Mouse (Mus musculus): ENCODE results near the gene Mical2. TPM values are rescaled to one million over a fixed set of nuclear protein-coding genes. Genes with fewer than 3 reads are reported as not detected.
A peak's percentile ranks its signal among the peaks of the same experiment; 100 is the strongest.

The Mical2 gene
- polyA plus RNA-seq, 1 experiment from 2014 or later: 156 TPM

DNA sequence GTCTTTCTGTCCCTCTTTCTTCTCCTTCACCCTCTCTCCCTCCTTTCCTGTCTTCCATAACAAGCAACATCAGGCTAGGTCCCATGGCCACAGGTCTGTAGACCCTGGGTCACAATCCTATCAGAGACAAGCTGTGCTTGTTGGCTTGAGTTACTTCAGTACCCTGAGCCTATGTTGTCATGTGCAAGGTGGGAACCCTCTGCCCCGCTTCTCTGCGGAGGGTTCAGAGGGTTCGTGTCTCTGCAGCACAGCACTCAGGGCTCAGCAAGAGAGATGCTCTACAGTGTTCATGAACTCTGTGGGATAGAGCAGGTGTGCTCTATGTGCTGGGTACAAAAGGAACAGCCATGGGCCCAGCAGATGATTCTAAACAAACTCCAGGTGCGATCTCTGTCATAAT is 16.0 kb upstream of the Mical2 start:
- no peaks in the 10 kb centered on the region for H3K27me3 ChIP-seq (replicated peaks)
- ATAC-seq (ENCODE audit: insufficient number of reproducible peaks, low FRiP score): no peak
- H3K9me3 ChIP-seq (replicated peaks): peaks cover 4% of the 10 kb centered on the region; the same call in 1 of the 2 replicates
- H3K27ac ChIP-seq (ENCODE audit: poor library complexity, severe bottlenecking): no peak overlapping the region
- WGBS: 86% methylated on average over 4 of the region's 4 CpGs
- peaks cover 54% of the 10 kb centered on the region for H3K4me1 ChIP-seq (replicated peaks)
- H3K9ac ChIP-seq: no peak overlapping the region
- no peak overlapping the region for H3K4me2 ChIP-seq
- H3K36me3 ChIP-seq: no peaks in the 10 kb centered on the region
- no peak overlapping the region for H3K4me3 ChIP-seq

DNA sequence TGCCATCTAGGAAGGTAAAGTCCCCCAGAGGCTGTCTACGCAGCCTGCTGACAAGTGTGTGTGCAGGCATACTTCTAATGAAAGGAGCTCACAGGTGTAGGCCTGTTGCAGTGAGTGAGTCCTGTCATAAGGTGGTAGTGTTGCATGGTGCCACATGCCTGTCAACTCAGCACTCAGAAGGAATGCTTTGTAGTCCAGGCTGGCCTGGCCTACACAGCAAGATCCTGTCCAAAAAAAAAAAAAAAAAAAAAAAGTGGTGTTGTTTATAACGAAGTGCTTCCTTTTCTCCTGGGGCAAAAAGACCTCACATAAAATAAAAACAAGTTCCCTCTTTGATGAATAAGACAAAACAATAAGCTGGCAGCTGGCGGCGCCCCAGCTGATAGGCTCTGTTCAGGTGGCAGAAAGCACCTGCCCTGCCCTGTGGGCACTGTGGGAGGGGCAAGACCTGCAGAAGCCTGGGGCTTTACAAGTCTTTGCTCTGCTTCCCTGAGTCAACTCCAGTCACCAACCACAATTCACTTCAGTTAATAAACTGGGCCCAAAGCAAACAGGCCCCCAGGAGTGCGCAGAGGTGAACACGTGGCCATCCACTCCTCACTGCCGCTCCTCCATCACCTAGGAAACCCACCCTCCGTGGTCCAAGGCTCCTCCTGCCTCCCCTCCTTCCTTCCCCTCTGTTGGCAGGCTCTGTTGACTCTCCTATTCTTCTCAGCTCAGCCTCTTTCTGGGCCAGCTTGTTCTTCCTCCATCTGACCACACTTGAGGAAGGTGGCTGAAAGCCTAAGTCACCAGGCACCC is 12.5 kb upstream of the Mical2 start:
- Histone ChIP-seq H3K4me1 (replicated peaks) (peaks cover 52% of the 10 kb centered on the region), H3K27ac (ENCODE audit: poor library complexity, severe bottlenecking) (peak overlapping the region; percentile 63), H3K27me3 (replicated peaks) (no peaks in the 10 kb centered on the region), H3K4me3 (no peak overlapping the region), H3K36me3 (no peaks in the 10 kb centered on the region), H3K9me3 (replicated peaks) (no peaks in the 10 kb centered on the region), H3K9ac (0 out of 2 replicates have a peak overlapping the region, but pooled peaks have one; percentile 42), H3K4me2 (no peak overlapping the region)
- ATAC-seq (ENCODE audit: insufficient number of reproducible peaks, low FRiP score): peak; percentile 53; the same call in 1 of the 2 replicates
- 61% methylated on average over 8 of the region's 8 CpGs for WGBS

DNA sequence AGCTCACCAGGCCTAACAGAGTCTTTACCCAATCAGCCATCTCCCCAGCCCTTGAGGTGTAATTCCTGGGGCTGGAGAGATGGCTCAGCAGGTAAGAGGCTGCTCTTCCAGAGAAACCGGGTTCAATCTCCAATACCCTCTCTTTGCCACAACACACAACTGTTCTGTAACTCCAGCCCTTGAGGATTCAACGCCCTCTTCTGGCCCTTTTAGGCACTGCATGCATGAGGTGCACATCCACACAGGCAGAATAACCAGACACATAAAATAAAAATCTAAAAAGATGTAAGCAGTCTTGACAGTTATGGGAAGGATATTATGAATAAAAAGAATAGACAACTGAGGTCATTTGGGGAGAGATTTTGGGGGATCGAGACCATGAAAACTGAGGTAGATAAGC is 9.8 kb upstream of the Mical2 start:
- Histone ChIP-seq H3K36me3 (no peaks in the 10 kb centered on the region), H3K27ac (ENCODE audit: poor library complexity, severe bottlenecking) (no peak overlapping the region; the same call in 1 of the 2 replicates), H3K4me3 (no peak overlapping the region), H3K9ac (no peak overlapping the region), H3K4me1 (replicated peaks) (peaks cover 41% of the 10 kb centered on the region), H3K27me3 (replicated peaks) (no peaks in the 10 kb centered on the region), H3K9me3 (replicated peaks) (peaks cover 7% of the 10 kb centered on the region), H3K4me2 (no peak overlapping the region)
- no peak for ATAC-seq (ENCODE audit: insufficient number of reproducible peaks, low FRiP score)
- WGBS: 75% methylated on average over 3 of the region's 3 CpGs

DNA sequence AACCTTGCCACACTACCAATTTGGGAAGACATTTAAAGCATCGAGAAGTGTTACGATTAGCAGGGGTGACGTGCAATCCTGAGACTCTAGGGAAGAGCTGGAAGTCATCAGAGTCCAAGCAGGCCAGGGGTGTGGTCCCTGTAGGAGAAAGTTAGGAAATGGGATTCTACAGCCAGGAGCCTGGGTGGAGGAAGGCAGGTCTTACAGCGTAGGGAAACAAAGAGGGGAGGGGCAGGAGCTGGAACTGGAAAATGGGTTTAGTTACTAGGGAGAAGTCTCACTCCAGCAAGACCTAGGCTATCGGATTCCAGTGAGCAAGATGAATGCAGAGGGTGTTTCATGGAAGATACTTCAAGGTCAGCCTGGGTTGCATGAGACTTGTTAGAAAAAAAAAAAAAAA is 8.9 kb upstream of the Mical2 start:
- H3K27me3 ChIP-seq (replicated peaks): no peaks in the 10 kb centered on the region
- H3K9me3 ChIP-seq (replicated peaks): peaks cover 8% of the 10 kb centered on the region
- peak overlapping the region; percentile 72 for H3K27ac ChIP-seq (ENCODE audit: poor library complexity, severe bottlenecking)
- WGBS: 40% methylated on average over 5 of the region's 5 CpGs
- H3K4me3 ChIP-seq: no peak overlapping the region
- H3K4me1 ChIP-seq (replicated peaks): peaks cover 39% of the 10 kb centered on the region
- no peak overlapping the region for H3K9ac ChIP-seq
- peak; percentile 63 for ATAC-seq (ENCODE audit: insufficient number of reproducible peaks, low FRiP score)
- no peaks in the 10 kb centered on the region for H3K36me3 ChIP-seq
- no peak overlapping the region for H3K4me2 ChIP-seq

DNA sequence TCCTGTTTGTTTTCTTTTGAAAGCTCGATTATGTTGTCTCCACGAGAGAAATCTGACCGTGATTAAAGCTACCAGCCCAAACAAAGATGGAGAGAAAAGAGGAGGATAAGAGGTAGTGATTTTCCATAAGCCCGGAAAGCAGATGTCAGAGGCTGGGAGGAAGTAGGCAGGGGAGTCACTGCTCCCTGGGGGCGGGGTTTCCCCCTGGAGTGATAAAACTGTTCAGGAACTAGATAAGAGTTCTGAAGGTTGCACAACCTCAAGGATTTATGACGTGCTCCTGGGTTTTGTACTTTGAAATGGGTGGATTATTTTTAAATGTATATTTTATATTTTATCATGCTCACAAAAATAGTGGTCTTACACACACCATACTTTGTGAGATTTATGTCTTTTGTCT is 8.4 kb upstream of the Mical2 start:
- Histone ChIP-seq H3K9me3 (replicated peaks) (peaks cover 8% of the 10 kb centered on the region), H3K4me3 (no peak overlapping the region), H3K4me2 (no peak overlapping the region), H3K9ac (no peak overlapping the region), H3K36me3 (no peaks in the 10 kb centered on the region), H3K27me3 (replicated peaks) (no peaks in the 10 kb centered on the region), H3K4me1 (replicated peaks) (peaks cover 44% of the 10 kb centered on the region), H3K27ac (ENCODE audit: poor library complexity, severe bottlenecking) (peak overlapping the region; percentile 72)
- WGBS: 18% methylated on average over 6 of the region's 6 CpGs
- ATAC-seq (ENCODE audit: insufficient number of reproducible peaks, low FRiP score): peak; percentile 67

DNA sequence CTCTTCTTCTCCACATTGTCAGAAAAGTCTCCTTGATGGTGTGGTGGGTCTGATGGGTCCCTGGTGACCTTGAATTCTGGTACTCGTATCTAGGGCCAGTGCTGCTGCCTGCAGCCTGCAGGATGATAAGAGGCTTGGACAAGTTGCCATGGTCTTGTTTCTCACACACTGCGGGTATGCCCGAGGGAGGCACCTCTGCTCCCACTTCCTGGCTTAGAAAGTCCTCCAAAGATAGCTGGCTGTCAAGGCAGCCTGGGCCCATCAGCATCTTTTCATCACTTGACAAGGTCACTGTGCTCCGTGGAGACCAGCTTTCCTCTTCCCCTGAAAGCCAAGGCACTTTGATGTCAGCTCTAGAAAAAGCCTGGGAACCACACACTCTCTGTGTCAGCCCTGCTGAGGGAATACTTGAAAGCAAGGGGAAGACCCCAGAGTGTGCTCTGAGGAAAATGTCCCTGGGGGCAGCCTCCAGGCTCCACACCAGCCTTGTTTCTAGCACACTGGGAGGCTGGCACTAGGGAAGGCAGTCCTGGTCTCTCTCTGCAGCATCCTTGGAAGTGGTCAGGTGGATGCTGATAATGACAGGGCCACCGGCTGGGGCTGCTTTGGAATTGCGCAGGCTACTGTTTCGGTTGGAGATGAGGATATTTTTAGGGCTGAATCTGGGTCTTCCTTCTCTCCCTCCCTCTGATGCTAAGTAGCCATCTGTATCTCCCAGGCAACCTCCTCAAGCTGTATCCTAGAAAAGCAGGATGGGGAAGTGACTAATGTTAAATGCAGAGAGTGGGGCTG is 2.7 kb upstream of the Mical2 start:
- Histone ChIP-seq H3K4me1 (replicated peaks) (peaks cover 53% of the 10 kb centered on the region), H3K4me2 (0 out of 2 replicates have a peak overlapping the region, but pooled peaks have one; percentile 12), H3K27ac (ENCODE audit: poor library complexity, severe bottlenecking) (peak overlapping the region; percentile 91), H3K4me3 (no peak overlapping the region), H3K9ac (peak overlapping the region; percentile 13; the same call in 1 of the 2 replicates), H3K9me3 (replicated peaks) (peaks cover 8% of the 10 kb centered on the region), H3K36me3 (peaks cover 4% of the 10 kb centered on the region; the same call in 1 of the 2 replicates), H3K27me3 (replicated peaks) (no peaks in the 10 kb centered on the region)
- 11% methylated on average over 7 of the region's 7 CpGs for WGBS
- peak; percentile 14; the same call in 1 of the 2 replicates for ATAC-seq (ENCODE audit: insufficient number of reproducible peaks, low FRiP score)

DNA sequence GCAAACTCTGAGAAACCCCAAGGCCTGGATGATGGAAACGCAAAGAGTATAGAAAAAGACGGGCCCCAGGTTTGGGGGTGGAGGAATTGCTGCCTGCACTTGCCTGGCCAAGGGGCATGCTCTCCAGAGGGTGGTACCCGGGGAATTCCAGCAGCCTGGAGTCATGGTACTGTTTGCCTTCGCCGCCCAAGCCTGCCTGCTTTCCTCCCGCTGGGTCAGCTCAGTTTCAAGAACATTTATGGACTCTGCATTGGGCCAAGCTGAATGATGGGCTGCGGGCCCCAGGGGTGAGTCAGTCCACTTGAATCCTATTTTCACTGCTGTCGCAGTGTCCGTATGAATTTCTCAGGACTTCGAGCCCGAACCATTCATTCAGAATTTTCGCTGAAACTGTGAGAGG is 802 bp upstream of the Mical2 start:
- peaks cover 8% of the 10 kb centered on the region for H3K9me3 ChIP-seq (replicated peaks)
- H3K9ac ChIP-seq: peak overlapping the region; percentile 70
- H3K27ac ChIP-seq (ENCODE audit: poor library complexity, severe bottlenecking): peak overlapping the region; percentile 83
- no peaks in the 10 kb centered on the region for H3K27me3 ChIP-seq (replicated peaks)
- peaks cover 15% of the 10 kb centered on the region for H3K36me3 ChIP-seq
- WGBS: 67% methylated on average over 12 of the region's 12 CpGs
- H3K4me2 ChIP-seq: peak overlapping the region; percentile 86
- peaks cover 66% of the 10 kb centered on the region for H3K4me1 ChIP-seq (replicated peaks)
- H3K4me3 ChIP-seq: peak overlapping the region; percentile 85; the same call in 1 of the 2 replicates
- no peak for ATAC-seq (ENCODE audit: insufficient number of reproducible peaks, low FRiP score)

DNA sequence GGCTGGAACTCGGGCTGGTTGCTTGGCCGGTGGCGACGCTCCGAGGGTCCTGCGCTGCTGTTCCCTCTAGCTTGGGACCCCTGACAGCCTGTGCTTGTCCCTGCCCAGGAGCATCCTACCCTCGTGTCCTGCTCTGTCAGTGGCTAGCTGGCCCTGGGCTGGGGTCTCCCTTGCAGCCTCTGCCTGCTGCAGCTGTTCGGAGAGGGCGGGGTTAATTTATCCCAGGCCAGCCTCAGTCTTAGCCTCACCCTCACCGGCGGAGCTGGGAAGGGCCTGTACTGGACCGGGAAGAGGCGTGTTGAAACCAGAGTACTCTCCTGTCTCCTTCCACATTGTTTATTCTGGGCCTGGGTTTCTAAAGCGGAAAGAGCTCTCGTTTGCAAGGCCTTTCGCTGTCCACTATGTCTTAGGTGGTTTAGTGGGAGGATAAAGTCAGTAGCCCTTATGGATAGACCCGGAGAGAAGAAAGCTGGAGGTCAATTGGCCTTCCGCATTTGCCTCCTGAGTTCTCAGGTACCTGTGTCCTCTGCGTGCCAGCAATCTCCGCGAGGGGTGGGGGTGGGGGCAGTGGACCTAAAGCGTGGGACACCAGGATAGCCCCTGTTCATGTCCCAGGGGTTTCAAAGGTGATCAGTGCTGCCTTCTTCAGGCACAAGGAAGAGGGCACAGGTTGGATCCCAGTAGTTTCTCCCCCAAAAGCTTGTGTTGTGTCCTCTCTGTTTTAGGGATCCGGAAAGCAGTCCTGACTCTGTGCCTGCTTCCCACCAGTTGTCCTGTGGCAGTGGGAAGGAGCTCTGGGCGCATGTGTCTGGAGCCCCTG is 1.0 kb downstream of the Mical2 start:
- H3K27me3 ChIP-seq (replicated peaks): no peaks in the 10 kb centered on the region
- ATAC-seq (ENCODE audit: insufficient number of reproducible peaks, low FRiP score): no peak
- 2% methylated on average over 24 of the region's 24 CpGs for WGBS

DNA sequence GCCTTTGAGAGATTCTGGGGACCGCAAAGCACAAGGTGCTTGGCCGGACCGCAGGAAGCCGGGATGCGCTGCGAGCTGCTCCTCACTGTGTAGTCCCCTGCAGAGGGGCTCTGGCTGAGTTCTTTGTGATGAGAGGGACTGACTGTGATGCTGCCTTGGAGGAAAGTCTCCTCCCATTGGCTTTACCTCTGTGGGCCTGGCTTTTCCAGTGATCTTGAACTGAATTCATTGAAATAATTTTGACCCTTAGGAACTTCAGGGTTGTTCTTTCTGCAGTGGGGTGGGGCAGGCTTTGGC is 1.6 kb downstream of the Mical2 start:
- 5% methylated on average over 6 of the region's 6 CpGs for WGBS
- H3K4me1 ChIP-seq (replicated peaks): peaks cover 79% of the 10 kb centered on the region
- no peaks in the 10 kb centered on the region for H3K9me3 ChIP-seq (replicated peaks)
- H3K36me3 ChIP-seq: peaks cover 27% of the 10 kb centered on the region
- peak overlapping the region; percentile 85 for H3K4me3 ChIP-seq
- peak overlapping the region; percentile 83 for H3K27ac ChIP-seq (ENCODE audit: poor library complexity, severe bottlenecking)
- peak overlapping the region; percentile 86 for H3K4me2 ChIP-seq
- peak overlapping the region; percentile 86 for H3K9ac ChIP-seq
- H3K27me3 ChIP-seq (replicated peaks): no peaks in the 10 kb centered on the region
- no peak for ATAC-seq (ENCODE audit: insufficient number of reproducible peaks, low FRiP score)

More for the DNA sequence above, 1.0 kb downstream of the Mical2 start:
- Histone ChIP-seq H3K9me3 (replicated peaks) (no peaks in the 10 kb centered on the region), H3K4me3 (peak overlapping the region; percentile 85), H3K9ac (peak overlapping the region; percentile 86), H3K27ac (ENCODE audit: poor library complexity, severe bottlenecking) (peak overlapping the region; percentile 83), H3K4me1 (replicated peaks) (peaks cover 79% of the 10 kb centered on the region), H3K36me3 (peaks cover 22% of the 10 kb centered on the region), H3K4me2 (peak overlapping the region; percentile 86)

DNA sequence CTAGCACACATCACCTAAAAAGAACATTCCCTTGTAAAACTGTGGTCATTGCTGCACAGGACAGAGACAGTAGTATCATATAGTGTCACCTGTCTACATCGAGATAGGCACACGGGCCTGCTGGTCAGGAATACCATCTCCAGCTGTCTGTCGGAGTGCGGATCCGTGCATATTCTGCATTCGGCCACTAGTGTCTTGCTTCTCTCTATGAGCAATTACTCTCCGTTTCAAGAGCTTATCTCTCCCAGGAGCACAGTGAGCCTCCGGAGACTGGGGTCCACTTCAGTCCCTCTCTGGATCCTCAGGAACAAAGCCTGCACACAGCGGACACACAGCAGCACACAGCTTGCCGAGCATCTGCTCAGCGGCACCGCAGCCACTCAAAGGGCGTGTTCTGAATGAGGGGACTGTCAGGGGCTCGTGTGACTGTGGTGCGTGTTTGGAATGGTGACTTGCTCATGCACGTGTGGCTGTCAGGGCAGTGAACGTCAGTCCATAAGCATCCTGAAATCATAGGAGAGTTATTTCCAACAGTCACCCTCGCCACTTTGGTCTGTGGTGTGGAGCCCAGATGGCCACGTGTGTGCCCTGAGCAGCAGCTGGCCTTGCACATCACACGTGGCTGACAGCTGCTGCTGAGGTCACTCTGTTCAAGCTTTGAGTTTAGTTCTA is 3.3 kb downstream of the Mical2 start:
- peak overlapping the region; percentile 86 for H3K9ac ChIP-seq
- H3K4me2 ChIP-seq: peak overlapping the region; percentile 86
- WGBS: 22% methylated on average over 20 of the region's 20 CpGs
- no peak for ATAC-seq (ENCODE audit: insufficient number of reproducible peaks, low FRiP score)
- H3K4me3 ChIP-seq: peak overlapping the region; percentile 85
- H3K27ac ChIP-seq (ENCODE audit: poor library complexity, severe bottlenecking): peak overlapping the region; percentile 83
- peaks cover 79% of the 10 kb centered on the region for H3K4me1 ChIP-seq (replicated peaks)
- no peaks in the 10 kb centered on the region for H3K9me3 ChIP-seq (replicated peaks)
- peaks cover 39% of the 10 kb centered on the region for H3K36me3 ChIP-seq
- H3K27me3 ChIP-seq (replicated peaks): no peaks in the 10 kb centered on the region
